Mouse (Mus musculus): Measurements from ENCODE around the gene Nit2. TPM values are rescaled to one million over a fixed set of nuclear protein-coding genes. Genes with fewer than 3 reads are reported as not detected.

Nit2 gene
- total and polyA plus RNA-seq, 2 experiments from 2014 or later, result 23.7 to 41.4 TPM

- WGBS, result 93% methylated on average over 8 of the region's 8 CpGs
Measured at GRCm38 (mm10) chr16:57190390-57190789, 23.2 kb upstream of the Nit2 start.

DNA sequence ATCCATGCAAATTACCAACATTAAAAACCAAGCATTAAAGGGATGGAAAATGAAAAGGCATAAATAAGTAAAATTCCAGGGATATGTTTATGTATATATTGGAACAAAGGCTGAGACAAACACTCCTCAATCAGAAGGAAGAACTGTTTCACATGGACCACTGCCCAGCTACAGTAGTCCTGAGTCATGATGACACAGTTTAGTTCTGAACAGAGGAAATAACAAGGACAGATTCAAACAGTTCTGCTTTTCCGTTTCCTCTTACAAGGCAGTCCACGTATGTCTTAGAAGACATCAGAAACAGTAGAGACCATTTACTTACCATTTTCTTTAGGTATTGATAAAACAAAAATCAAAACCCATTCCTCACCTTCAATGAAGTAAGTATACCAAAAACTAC lies 22.4 kb upstream of the Nit2 start:
- WGBS, result 88% methylated on average over 2 of the region's 2 CpGs

More at GRCm38 (mm10) chr16:57190390-57190789, 23.2 kb upstream of the Nit2 start:
- Histone ChIP-seq H3K4me3 (ENCODE audit: low read depth, low read length) (no peak overlapping the region), H3K36me3 (ENCODE audit: insufficient read depth) (peaks cover 41% of the 10 kb centered on the region), H3K9me3 (ENCODE audit: low read length) (no peaks in the 10 kb centered on the region), H3K4me1 (ENCODE audit: insufficient read depth) (no peaks in the 10 kb centered on the region), H3K9ac (no peak overlapping the region), H3K27ac (ENCODE audit: low read depth, low read length) (no peak overlapping the region), H3K27me3 (ENCODE audit: insufficient read depth, low read length) (no peaks in the 10 kb centered on the region), H3K4me2 (ENCODE audit: low read depth) (no peak overlapping the region)
- ATAC-seq (no peak), DNase-seq (no peak)
- TF ChIP-seq CTCF (IDR thresholded peaks at IDR 0.05; ENCODE audit: low read depth), result no peak

GRCm38 (mm10) chr16:57186618-57187017 lies 19.5 kb upstream of the Nit2 start:
- no peak for TF ChIP-seq CTCF (IDR thresholded peaks at IDR 0.05; ENCODE audit: low read depth)
- H3K4me1 ChIP-seq (ENCODE audit: insufficient read depth), result no peaks in the 10 kb centered on the region
- ATAC-seq, result no peak
- no peaks in the 10 kb centered on the region for H3K9me3 ChIP-seq (ENCODE audit: low read length)
- no peak overlapping the region for H3K27ac ChIP-seq (ENCODE audit: low read depth, low read length)
- H3K9ac ChIP-seq, result no peak overlapping the region
- WGBS, result 86% methylated on average over 4 of the region's 4 CpGs
- H3K27me3 ChIP-seq (ENCODE audit: insufficient read depth, low read length), result no peaks in the 10 kb centered on the region
- H3K4me3 ChIP-seq (ENCODE audit: low read depth, low read length), result no peak overlapping the region
- peaks cover 53% of the 10 kb centered on the region for H3K36me3 ChIP-seq (ENCODE audit: insufficient read depth)
- no peak for DNase-seq
- H3K4me2 ChIP-seq (ENCODE audit: low read depth), result no peak overlapping the region

More for the DNA sequence above, 22.4 kb upstream of the Nit2 start:
- no peak overlapping the region for H3K4me2 ChIP-seq (ENCODE audit: low read depth)
- no peak overlapping the region for H3K27ac ChIP-seq (ENCODE audit: low read depth, low read length)
- no peak overlapping the region for H3K4me3 ChIP-seq (ENCODE audit: low read depth, low read length)
- ATAC-seq, result no peak
- TF ChIP-seq CTCF (IDR thresholded peaks at IDR 0.05; ENCODE audit: low read depth), result no peak
- H3K4me1 ChIP-seq (ENCODE audit: insufficient read depth), result no peaks in the 10 kb centered on the region
- H3K36me3 ChIP-seq (ENCODE audit: insufficient read depth), result peaks cover 41% of the 10 kb centered on the region
- DNase-seq, result no peak
- no peaks in the 10 kb centered on the region for H3K9me3 ChIP-seq (ENCODE audit: low read length)
- H3K9ac ChIP-seq, result no peak overlapping the region
- H3K27me3 ChIP-seq (ENCODE audit: insufficient read depth, low read length), result no peaks in the 10 kb centered on the region

- Histone ChIP-seq H3K27ac (ENCODE audit: low read depth, low read length) (no peak overlapping the region), H3K27me3 (ENCODE audit: insufficient read depth, low read length) (no peaks in the 10 kb centered on the region), H3K4me3 (ENCODE audit: low read depth, low read length) (no peak overlapping the region), H3K9me3 (ENCODE audit: low read length) (no peaks in the 10 kb centered on the region), H3K9ac (no peak overlapping the region), H3K4me2 (ENCODE audit: low read depth) (no peak overlapping the region), H3K4me1 (ENCODE audit: insufficient read depth) (no peaks in the 10 kb centered on the region), H3K36me3 (ENCODE audit: insufficient read depth) (peaks cover 41% of the 10 kb centered on the region)
- no peak for TF ChIP-seq CTCF (IDR thresholded peaks at IDR 0.05; ENCODE audit: low read depth)
- DNase-seq (no peak), ATAC-seq (no peak)
- 90% methylated on average over 5 of the region's 5 CpGs for WGBS
Measured at GRCm38 (mm10) chr16:57182037-57182436, 14.9 kb upstream of the Nit2 start.

DNA sequence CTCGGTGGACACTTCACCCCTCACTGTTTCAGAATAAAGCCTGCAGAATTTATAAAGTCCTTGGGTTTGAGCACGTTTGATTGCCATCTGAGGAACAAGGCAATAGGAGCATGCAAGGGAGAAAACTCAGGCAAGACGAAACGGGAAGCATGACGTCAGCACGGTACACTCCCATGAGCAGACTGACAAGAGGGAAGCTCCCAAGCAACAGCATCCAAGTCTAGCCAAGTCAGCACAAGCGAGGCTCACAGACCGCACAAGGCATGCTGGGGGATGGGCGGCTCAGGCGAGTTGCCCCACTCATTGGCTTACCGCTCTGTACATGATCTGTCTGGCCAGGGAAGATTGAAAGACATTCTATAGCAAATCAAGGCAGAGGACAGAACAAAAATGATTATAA lies 14.0 kb upstream of the Nit2 start:
- DNase-seq, result no peak
- no peak for TF ChIP-seq CTCF (IDR thresholded peaks at IDR 0.05; ENCODE audit: low read depth)
- Histone ChIP-seq H3K27me3 (ENCODE audit: insufficient read depth, low read length) (no peaks in the 10 kb centered on the region), H3K4me2 (ENCODE audit: low read depth) (no peak overlapping the region), H3K4me1 (ENCODE audit: insufficient read depth) (no peaks in the 10 kb centered on the region), H3K9me3 (ENCODE audit: low read length) (no peaks in the 10 kb centered on the region), H3K9ac (no peak overlapping the region), H3K27ac (ENCODE audit: low read depth, low read length) (no peak overlapping the region), H3K4me3 (ENCODE audit: low read depth, low read length) (no peak overlapping the region), H3K36me3 (ENCODE audit: insufficient read depth) (peaks cover 43% of the 10 kb centered on the region)
- WGBS, result 83% methylated on average over 11 of the region's 11 CpGs
- no peak for ATAC-seq

- TF ChIP-seq CTCF (IDR thresholded peaks at IDR 0.05; ENCODE audit: low read depth), result no peak
- H3K4me3 ChIP-seq (ENCODE audit: low read depth, low read length), result no peak overlapping the region
- peaks cover 33% of the 10 kb centered on the region for H3K36me3 ChIP-seq (ENCODE audit: insufficient read depth)
- H3K27me3 ChIP-seq (ENCODE audit: insufficient read depth, low read length), result no peaks in the 10 kb centered on the region
- H3K27ac ChIP-seq (ENCODE audit: low read depth, low read length), result no peak overlapping the region
- H3K9ac ChIP-seq, result no peak overlapping the region
- no peaks in the 10 kb centered on the region for H3K9me3 ChIP-seq (ENCODE audit: low read length)
- 90% methylated on average over 10 of the region's 10 CpGs for WGBS
- DNase-seq, result no peak
- H3K4me2 ChIP-seq (ENCODE audit: low read depth), result no peak overlapping the region
- no peaks in the 10 kb centered on the region for H3K4me1 ChIP-seq (ENCODE audit: insufficient read depth)
- 0 out of 2 replicates have a peak, but pooled peaks have one; percentile 14 for ATAC-seq
Measured at GRCm38 (mm10) chr16:57177664-57178063, 10.5 kb upstream of the Nit2 start.

GRCm38 (mm10) chr16:57177254-57177653 lies 10.1 kb upstream of the Nit2 start:
- Histone ChIP-seq H3K4me2 (ENCODE audit: low read depth) (no peak overlapping the region), H3K4me1 (ENCODE audit: insufficient read depth) (no peaks in the 10 kb centered on the region), H3K9ac (no peak overlapping the region), H3K27ac (ENCODE audit: low read depth, low read length) (no peak overlapping the region), H3K27me3 (ENCODE audit: insufficient read depth, low read length) (no peaks in the 10 kb centered on the region), H3K9me3 (ENCODE audit: low read length) (no peaks in the 10 kb centered on the region), H3K4me3 (ENCODE audit: low read depth, low read length) (no peak overlapping the region), H3K36me3 (ENCODE audit: insufficient read depth) (peaks cover 33% of the 10 kb centered on the region)
- ATAC-seq (peak; percentile 73; the same call in 1 of the 2 replicates), DNase-seq (peak; percentile 70)
- 65% methylated on average over 2 of the region's 2 CpGs for WGBS
- peak; percentile 75 for TF ChIP-seq CTCF (IDR thresholded peaks at IDR 0.05; ENCODE audit: low read depth)

Data from forebrain, postnatal 0 days (tissue).